Mouse (Mus musculus): Measurements from ENCODE around the gene Dnajc10.

Gene Dnajc10

DNA sequence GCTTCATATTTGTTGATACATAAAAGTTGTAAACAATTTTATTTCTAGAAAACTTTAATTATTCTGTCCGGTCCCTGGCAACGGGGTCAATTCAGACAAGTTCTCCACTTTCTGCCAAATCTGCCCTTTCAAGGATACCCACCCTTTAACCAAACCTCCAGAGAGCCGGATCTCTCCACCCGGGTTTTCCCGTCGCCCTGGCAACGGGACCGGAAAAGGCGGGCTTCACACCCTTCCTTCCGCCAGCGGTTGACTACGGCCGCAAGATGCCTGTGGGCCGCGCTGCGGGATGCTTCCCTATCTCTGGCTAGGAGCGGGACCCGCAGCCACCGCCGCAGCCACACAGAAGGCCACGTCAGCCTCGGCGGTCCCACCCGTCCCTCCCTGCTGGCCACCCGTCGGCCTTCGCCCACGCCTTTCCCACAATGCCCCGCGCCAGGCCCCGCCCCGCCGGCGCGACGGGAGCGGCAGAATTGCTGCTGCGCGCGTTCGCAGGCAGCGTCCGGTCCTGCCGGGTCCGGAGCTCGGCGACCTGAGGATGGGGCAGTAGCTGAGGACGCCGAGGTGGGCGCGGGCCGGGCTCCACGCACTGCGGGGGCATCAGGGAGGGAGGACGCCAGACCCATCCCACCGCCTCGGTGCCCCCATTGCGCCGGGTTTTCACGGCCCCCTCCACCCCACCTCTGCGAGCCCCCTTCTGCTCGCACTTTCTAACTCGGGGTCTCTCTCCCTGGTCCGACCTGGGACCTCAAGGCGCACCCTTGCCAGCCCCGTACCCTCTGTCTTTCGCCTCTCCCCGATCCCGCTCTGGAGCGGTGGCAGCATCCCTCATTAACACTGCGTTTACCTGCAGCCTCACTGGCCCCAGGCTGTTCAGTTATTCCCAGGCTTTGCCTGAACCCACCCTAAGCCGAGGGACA lies at the start of gene Dnajc10:
Gene Dnajc10 (plus strand): TSS at position 225 of the 920 bp plus-strand sequence.
- DNase-seq (ENCODE audit: low spot score): peak; percentile 96

DNA sequence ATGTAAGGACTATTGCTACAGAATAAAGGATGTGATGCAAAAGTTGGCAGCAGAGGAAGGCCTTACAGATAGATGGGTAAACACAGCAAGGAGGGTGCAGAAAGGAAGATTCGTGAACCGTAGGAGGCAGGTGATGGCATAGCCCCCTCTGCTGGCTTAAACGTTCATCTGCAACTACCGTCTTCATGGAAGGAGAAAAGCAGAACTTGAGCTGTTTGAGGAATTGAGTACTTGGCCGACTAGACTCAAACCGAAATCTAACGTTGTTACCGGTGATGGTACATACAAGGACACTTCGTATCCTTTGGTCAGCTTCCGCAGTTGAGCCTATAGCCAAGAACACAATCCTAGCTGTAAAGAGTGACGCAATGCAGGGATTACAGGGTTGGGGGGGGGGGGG lies 48.4 kb upstream of the Dnajc10 start:
- DNase-seq (ENCODE audit: low spot score): peak; percentile 75

DNA sequence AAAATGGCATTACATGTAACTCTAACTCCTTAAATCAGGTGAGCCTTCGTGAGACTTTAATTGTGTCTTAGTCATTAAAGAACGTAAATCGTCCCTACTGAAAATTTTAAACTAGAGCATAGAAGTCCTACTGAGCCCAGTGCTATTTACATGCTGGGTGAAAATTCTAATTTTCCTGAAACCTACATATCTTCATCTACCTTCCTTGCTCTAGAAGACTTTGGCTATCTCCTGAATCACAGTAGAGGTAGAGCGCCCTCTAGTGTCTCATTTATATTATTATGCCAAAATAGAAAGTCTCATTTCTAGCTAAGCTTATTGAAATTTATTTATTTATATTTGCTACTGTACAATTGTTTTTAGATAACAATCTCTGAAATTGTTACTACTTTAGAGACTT lies 47.2 kb upstream of the Dnajc10 start:
- DNase-seq (ENCODE audit: low spot score): no peak

- DNase-seq (ENCODE audit: low spot score): no peak
These were observed 43.8 kb upstream of the Dnajc10 start for GRCm38 (mm10) chr2:80271431-80271830.

DNA sequence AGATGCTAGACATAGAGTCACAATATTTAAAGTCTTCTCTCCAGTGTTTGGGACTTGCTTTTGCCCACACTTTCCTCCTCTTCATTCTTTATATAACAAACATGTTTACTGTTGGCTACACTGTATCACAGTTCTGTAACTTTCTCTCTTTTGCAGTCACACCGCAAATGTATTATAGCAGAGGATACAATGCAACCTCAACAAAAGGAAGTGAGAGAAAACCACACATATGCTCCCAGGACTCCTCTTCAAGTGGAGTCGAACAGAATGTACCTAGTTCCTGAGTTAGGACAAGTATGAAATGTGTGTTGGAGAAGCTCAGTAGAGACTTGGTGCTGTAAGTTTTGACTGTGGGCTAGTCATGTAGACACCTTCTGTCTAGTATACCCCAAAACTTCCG lies 42.2 kb upstream of the Dnajc10 start:
- no peak for DNase-seq (ENCODE audit: low spot score)

- DNase-seq (ENCODE audit: low spot score): no peak
These were observed 41.5 kb upstream of the Dnajc10 start for GRCm38 (mm10) chr2:80273763-80274162.

DNA sequence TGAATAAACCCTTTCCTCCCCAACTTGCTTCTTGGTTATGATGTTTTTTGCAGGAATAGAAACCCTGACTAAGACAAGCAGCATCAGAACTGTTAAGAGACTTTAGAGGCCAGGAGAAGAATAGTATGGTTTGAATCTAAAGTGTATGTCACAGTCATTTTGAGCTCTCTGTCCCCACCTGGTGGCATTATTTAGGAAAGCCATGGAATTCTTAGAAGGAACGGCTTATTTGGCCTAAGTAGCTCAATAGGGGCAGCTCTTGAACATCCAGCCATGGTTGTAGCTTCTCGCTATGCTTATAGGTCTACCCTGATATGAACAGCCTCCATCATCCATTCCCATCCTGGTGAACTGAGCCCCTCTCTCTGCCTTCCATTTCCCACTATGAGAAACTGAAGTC lies 40.1 kb upstream of the Dnajc10 start:
- DNase-seq (ENCODE audit: low spot score): no peak

DNA sequence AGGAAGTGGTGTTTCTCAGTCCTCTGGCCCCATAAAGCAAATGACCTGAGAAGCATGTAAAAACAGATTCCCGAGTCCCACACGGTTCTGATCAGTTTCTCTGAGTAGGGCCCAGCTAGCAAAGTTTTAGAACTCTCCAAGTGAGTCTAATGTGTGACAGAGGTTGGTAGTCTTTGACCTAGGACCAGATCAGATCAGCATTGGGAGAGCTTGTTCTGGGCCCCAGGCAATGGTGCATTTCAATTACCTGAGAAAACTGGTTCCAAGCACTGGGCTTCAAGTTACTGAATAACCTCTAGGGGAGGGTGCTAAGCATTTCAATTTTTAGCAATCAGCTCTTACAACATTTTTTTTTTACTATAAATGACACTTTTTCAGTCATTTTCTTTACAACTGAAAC lies 33.1 kb upstream of the Dnajc10 start:
- no peak for DNase-seq (ENCODE audit: low spot score)

- no peak for DNase-seq (ENCODE audit: low spot score)
These were observed 28.9 kb upstream of the Dnajc10 start for GRCm38 (mm10) chr2:80286397-80286796.

GRCm38 (mm10) chr2:80292172-80292571 lies 23.1 kb upstream of the Dnajc10 start, which contains the start of gene Prdx6b:
Gene Prdx6b, plus strand, starts transcription at chr2:80292472.
- DNase-seq (ENCODE audit: low spot score): no peak

- no peak for DNase-seq (ENCODE audit: low spot score)
These were observed 16.9 kb upstream of the Dnajc10 start for GRCm38 (mm10) chr2:80298334-80298733.

DNA sequence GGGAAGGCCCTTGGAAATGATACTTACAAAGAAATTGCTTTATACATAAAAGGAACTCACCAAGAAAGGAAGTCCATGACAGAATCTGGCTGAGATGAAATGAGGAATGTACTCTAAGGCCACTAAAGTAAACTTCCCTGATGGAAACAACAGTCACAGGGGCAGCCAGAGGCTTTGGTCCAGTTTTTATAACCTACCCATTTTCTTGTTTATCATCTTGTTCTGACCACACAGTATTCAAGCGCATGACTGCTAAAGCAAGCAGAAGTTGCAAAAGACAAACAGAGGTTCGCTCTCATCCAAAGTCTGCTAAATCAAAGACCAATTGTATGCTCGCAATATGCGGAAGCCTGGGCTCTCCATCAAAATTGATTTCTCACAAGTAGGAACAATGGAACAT lies 14.5 kb upstream of the Dnajc10 start:
- no peak for DNase-seq (ENCODE audit: low spot score)

- DNase-seq (ENCODE audit: low spot score): no peak
These were observed 11.3 kb upstream of the Dnajc10 start for GRCm38 (mm10) chr2:80303957-80304356.

- DNase-seq (ENCODE audit: low spot score): no peak
These were observed 7.6 kb upstream of the Dnajc10 start for GRCm38 (mm10) chr2:80307701-80308100.

GRCm38 (mm10) chr2:80309775-80310174 lies 5.5 kb upstream of the Dnajc10 start:
- DNase-seq (ENCODE audit: low spot score): no peak

DNA sequence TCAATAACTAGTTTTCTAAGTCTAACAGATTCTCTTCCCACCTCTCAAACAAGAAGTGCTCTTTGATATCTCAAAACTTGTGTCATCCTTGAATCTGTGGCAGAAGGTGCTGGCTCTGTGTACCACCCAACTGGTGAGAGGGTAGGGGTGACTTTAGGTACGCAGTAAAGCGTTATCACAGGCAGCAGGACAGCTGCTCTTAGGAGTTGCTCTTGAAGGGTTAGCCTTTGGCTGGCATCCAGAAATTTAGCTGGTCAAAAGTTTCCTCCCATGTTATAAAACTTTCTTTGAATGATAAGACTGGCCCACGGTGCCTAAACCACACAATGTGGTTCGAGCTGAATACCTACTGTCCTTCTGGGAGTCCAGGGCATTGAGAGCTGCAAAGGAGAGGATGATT lies 4.5 kb upstream of the Dnajc10 start:
- DNase-seq (ENCODE audit: low spot score): no peak

GRCm38 (mm10) chr2:80311350-80311749 lies 3.9 kb upstream of the Dnajc10 start:
- DNase-seq (ENCODE audit: low spot score): no peak

GRCm38 (mm10) chr2:80314201-80314600 lies 1.1 kb upstream of the Dnajc10 start:
- DNase-seq (ENCODE audit: low spot score): no peak

- DNase-seq (ENCODE audit: low spot score): no peak
These were observed 418 bp upstream of the Dnajc10 start for GRCm38 (mm10) chr2:80314854-80315241.

DNA sequence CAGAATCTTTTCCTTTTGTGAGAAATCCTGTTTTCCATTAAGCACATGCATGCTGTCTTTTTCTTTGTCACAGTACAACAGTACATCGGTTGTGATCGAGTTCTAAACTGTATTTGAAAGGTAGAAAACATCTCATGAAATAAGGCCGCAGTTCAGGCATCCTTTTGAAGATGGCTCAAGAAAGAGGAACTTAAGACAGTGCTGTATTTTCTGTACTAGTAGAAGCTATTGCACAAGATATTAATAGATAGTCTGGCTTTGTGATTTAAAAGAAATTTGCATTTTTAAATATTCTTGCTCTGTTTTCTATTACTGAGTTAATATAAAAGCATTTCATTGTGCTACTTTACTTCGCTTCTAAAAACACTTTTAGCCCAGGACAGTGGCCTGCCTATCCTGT lies 7.6 kb downstream of the Dnajc10 start:
- DNase-seq (ENCODE audit: low spot score): no peak

- DNase-seq (ENCODE audit: low spot score): no peak
These were observed 10.5 kb downstream of the Dnajc10 start for GRCm38 (mm10) chr2:80325779-80326178.

GRCm38 (mm10) chr2:80327272-80327671 lies 12.0 kb downstream of the Dnajc10 start:
- DNase-seq (ENCODE audit: low spot score): no peak

DNA sequence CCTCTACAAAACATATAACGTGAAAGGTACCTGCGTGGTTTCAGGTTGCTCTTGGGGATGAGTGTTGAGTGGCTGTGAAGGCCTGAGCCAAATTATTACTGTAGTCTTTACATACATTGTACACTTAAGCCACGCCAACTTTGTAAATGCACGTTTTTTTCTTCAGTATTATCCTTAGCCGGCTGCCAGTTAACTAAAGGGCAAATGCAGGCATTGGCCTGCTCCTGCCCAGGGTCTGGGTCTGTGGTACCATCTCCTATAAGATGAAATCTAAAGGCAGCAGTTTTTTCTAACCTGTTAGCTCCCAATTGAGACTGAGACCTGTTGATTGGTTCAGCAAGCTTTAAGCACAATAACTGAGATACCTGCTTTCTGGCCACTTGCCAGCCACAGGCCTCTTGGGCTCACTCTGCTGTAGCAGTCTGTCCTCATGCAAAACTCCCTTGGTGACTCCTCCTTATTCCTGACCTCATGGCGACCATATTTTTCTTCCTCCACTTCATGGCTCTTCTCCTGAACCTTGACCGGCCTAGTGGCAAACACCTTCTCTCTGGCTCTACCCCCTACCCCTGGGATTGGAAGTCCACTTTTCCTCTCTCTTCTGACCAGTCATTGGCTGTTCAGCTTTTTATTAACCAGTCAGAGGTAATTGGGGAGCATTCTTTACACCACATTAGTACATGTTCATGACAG lies 13.8 kb downstream of the Dnajc10 start:
- DNase-seq (ENCODE audit: low spot score): no peak

Measured in testis, postnatal 10 days (tissue).